Mouse (Mus musculus): ENCODE data around the gene Fam187a. TPM values are rescaled to one million over a fixed set of nuclear protein-coding genes. Genes with fewer than 3 reads are reported as not detected.

Fam187a gene
- not detected in 2 replicates for polyA plus RNA-seq (2016; fragmentation: Nextera tagmentation; extraction: Ambion mirVana)

- H3K4me3 ChIP-seq: no peak within 1 kb of the TSS
- H3K27me3 ChIP-seq (replicated peaks): peaks cover 39% of the 10 kb centered on the region
- H3K36me3 ChIP-seq: no peaks in the 10 kb centered on the region
- H3K4me1 ChIP-seq (replicated peaks): peaks cover 28% of the 10 kb centered on the region
- no peaks in the 10 kb centered on the region for H3K9me3 ChIP-seq (replicated peaks)
- no peak within 1 kb of the TSS for H3K27ac ChIP-seq (ENCODE audit: poor library complexity, severe bottlenecking)
- peak within 1 kb of the TSS; percentile 9; the same call in 1 of the 2 replicates for H3K4me2 ChIP-seq
- no peak within 1 kb of the TSS for H3K9ac ChIP-seq
- ATAC-seq (ENCODE audit: insufficient number of reproducible peaks, low FRiP score): no peak
- WGBS: 49% methylated on average over 10 of the region's 10 CpGs
Observed at GRCm38 (mm10) chr11:102884616-102885219, at the start of gene Fam187a. Gene Fam187a, plus strand, starts transcription at chr11:102885169.

- peaks cover 42% of the 10 kb centered on the region for H3K36me3 ChIP-seq
- no peak within 1 kb of the TSS for H3K4me3 ChIP-seq
- ATAC-seq (ENCODE audit: insufficient number of reproducible peaks, low FRiP score): no peak
- H3K4me1 ChIP-seq (replicated peaks): no peaks in the 10 kb centered on the region
- no peak within 1 kb of the TSS for H3K4me2 ChIP-seq
- H3K9me3 ChIP-seq (replicated peaks): no peaks in the 10 kb centered on the region
- H3K9ac ChIP-seq: no peak within 1 kb of the TSS
- no peaks in the 10 kb centered on the region for H3K27me3 ChIP-seq (replicated peaks)
- H3K27ac ChIP-seq (ENCODE audit: poor library complexity, severe bottlenecking): no peak within 1 kb of the TSS
- 78% methylated on average over 4 of the region's 4 CpGs for WGBS
Observed at GRCm38 (mm10) chr11:102835549-102835948, 49.4 kb upstream of the Fam187a start, which contains the start of gene Higd1b. Gene Higd1b, plus strand, starts transcription at chr11:102835849.

GRCm38 (mm10) chr11:102836146-102836545, 48.8 kb upstream of the Fam187a start:
- H3K27ac ChIP-seq (ENCODE audit: poor library complexity, severe bottlenecking): no peak overlapping the region
- peaks cover 46% of the 10 kb centered on the region for H3K36me3 ChIP-seq
- H3K9ac ChIP-seq: no peak overlapping the region
- H3K4me1 ChIP-seq (replicated peaks): no peaks in the 10 kb centered on the region
- no peaks in the 10 kb centered on the region for H3K27me3 ChIP-seq (replicated peaks)
- H3K4me3 ChIP-seq: no peak overlapping the region
- no peak overlapping the region for H3K4me2 ChIP-seq
- H3K9me3 ChIP-seq (replicated peaks): no peaks in the 10 kb centered on the region
- ATAC-seq (ENCODE audit: insufficient number of reproducible peaks, low FRiP score): no peak
- 79% methylated on average over 9 of the region's 9 CpGs for WGBS

GRCm38 (mm10) chr11:102837385-102837784, 47.6 kb upstream of the Fam187a start:
- Histone ChIP-seq H3K27ac (ENCODE audit: poor library complexity, severe bottlenecking) (no peak overlapping the region), H3K27me3 (replicated peaks) (no peaks in the 10 kb centered on the region)
- 97% methylated on average over 1 of the region's 1 CpGs for WGBS

GRCm38 (mm10) chr11:102838126-102838525, 46.8 kb upstream of the Fam187a start:
- no peaks in the 10 kb centered on the region for H3K27me3 ChIP-seq (replicated peaks)
- WGBS: 91% methylated on average over 2 of the region's 2 CpGs
- H3K27ac ChIP-seq (ENCODE audit: poor library complexity, severe bottlenecking): no peak overlapping the region
- H3K36me3 ChIP-seq: peaks cover 66% of the 10 kb centered on the region
- H3K4me2 ChIP-seq: no peak overlapping the region
- no peaks in the 10 kb centered on the region for H3K9me3 ChIP-seq (replicated peaks)
- H3K4me3 ChIP-seq: no peak overlapping the region
- ATAC-seq (ENCODE audit: insufficient number of reproducible peaks, low FRiP score): no peak
- no peaks in the 10 kb centered on the region for H3K4me1 ChIP-seq (replicated peaks)
- no peak overlapping the region for H3K9ac ChIP-seq

More at GRCm38 (mm10) chr11:102837385-102837784, 47.6 kb upstream of the Fam187a start:
- no peak for ATAC-seq (ENCODE audit: insufficient number of reproducible peaks, low FRiP score)
- Histone ChIP-seq H3K4me2 (no peak overlapping the region), H3K9me3 (replicated peaks) (no peaks in the 10 kb centered on the region), H3K36me3 (peaks cover 59% of the 10 kb centered on the region), H3K4me3 (no peak overlapping the region), H3K9ac (no peak overlapping the region), H3K4me1 (replicated peaks) (no peaks in the 10 kb centered on the region)

GRCm38 (mm10) chr11:102838616-102839150, 46.3 kb upstream of the Fam187a start:
- no peak overlapping the region for H3K9ac ChIP-seq
- H3K4me2 ChIP-seq: no peak overlapping the region
- H3K36me3 ChIP-seq: peaks cover 72% of the 10 kb centered on the region
- ATAC-seq (ENCODE audit: insufficient number of reproducible peaks, low FRiP score): no peak
- H3K27me3 ChIP-seq (replicated peaks): no peaks in the 10 kb centered on the region
- no peak overlapping the region for H3K27ac ChIP-seq (ENCODE audit: poor library complexity, severe bottlenecking)
- no peaks in the 10 kb centered on the region for H3K4me1 ChIP-seq (replicated peaks)
- H3K9me3 ChIP-seq (replicated peaks): no peaks in the 10 kb centered on the region
- H3K4me3 ChIP-seq: no peak overlapping the region
- WGBS: 88% methylated on average over 9 of the region's 9 CpGs

GRCm38 (mm10) chr11:102845926-102846325, 39.0 kb upstream of the Fam187a start:
- Histone ChIP-seq H3K9ac (no peak overlapping the region), H3K9me3 (replicated peaks) (no peaks in the 10 kb centered on the region), H3K27ac (ENCODE audit: poor library complexity, severe bottlenecking) (no peak overlapping the region), H3K4me3 (no peak overlapping the region), H3K4me1 (replicated peaks) (no peaks in the 10 kb centered on the region), H3K4me2 (no peak overlapping the region), H3K27me3 (replicated peaks) (no peaks in the 10 kb centered on the region), H3K36me3 (peaks cover 100% of the 10 kb centered on the region)
- WGBS: 64% methylated on average over 10 of the region's 10 CpGs
- no peak for ATAC-seq (ENCODE audit: insufficient number of reproducible peaks, low FRiP score)

- WGBS: 69% methylated on average over 5 of the region's 5 CpGs
- H3K27me3 ChIP-seq (replicated peaks): no peaks in the 10 kb centered on the region
- H3K4me3 ChIP-seq: no peak overlapping the region
- peaks cover 91% of the 10 kb centered on the region for H3K36me3 ChIP-seq
- no peak overlapping the region for H3K9ac ChIP-seq
- no peaks in the 10 kb centered on the region for H3K9me3 ChIP-seq (replicated peaks)
- H3K27ac ChIP-seq (ENCODE audit: poor library complexity, severe bottlenecking): no peak overlapping the region
- 0 out of 2 replicates have a peak, but pooled peaks have one; percentile 39 for ATAC-seq (ENCODE audit: insufficient number of reproducible peaks, low FRiP score)
- H3K4me2 ChIP-seq: no peak overlapping the region
- no peaks in the 10 kb centered on the region for H3K4me1 ChIP-seq (replicated peaks)
Observed at GRCm38 (mm10) chr11:102851883-102852282, 33.1 kb upstream of the Fam187a start.

- H3K27me3 ChIP-seq (replicated peaks): no peaks in the 10 kb centered on the region
- H3K4me3 ChIP-seq: no peak overlapping the region
- H3K4me2 ChIP-seq: no peak overlapping the region
- no peak overlapping the region for H3K27ac ChIP-seq (ENCODE audit: poor library complexity, severe bottlenecking)
- no peaks in the 10 kb centered on the region for H3K4me1 ChIP-seq (replicated peaks)
- H3K36me3 ChIP-seq: peaks cover 91% of the 10 kb centered on the region
- no peaks in the 10 kb centered on the region for H3K9me3 ChIP-seq (replicated peaks)
- no peak for ATAC-seq (ENCODE audit: insufficient number of reproducible peaks, low FRiP score)
- H3K9ac ChIP-seq: no peak overlapping the region
Observed at GRCm38 (mm10) chr11:102853760-102854159, 31.2 kb upstream of the Fam187a start.

GRCm38 (mm10) chr11:102855941-102856340, 29.0 kb upstream of the Fam187a start:
- 80% methylated on average over 6 of the region's 6 CpGs for WGBS
- peaks cover 91% of the 10 kb centered on the region for H3K36me3 ChIP-seq
- no peak overlapping the region for H3K4me3 ChIP-seq
- no peaks in the 10 kb centered on the region for H3K27me3 ChIP-seq (replicated peaks)
- H3K27ac ChIP-seq (ENCODE audit: poor library complexity, severe bottlenecking): no peak overlapping the region
- no peak for ATAC-seq (ENCODE audit: insufficient number of reproducible peaks, low FRiP score)
- H3K4me1 ChIP-seq (replicated peaks): no peaks in the 10 kb centered on the region
- no peaks in the 10 kb centered on the region for H3K9me3 ChIP-seq (replicated peaks)
- H3K9ac ChIP-seq: no peak overlapping the region
- H3K4me2 ChIP-seq: no peak overlapping the region

- no peak for ATAC-seq (ENCODE audit: insufficient number of reproducible peaks, low FRiP score)
- Histone ChIP-seq H3K27ac (ENCODE audit: poor library complexity, severe bottlenecking) (no peak overlapping the region), H3K36me3 (peaks cover 94% of the 10 kb centered on the region), H3K9me3 (replicated peaks) (no peaks in the 10 kb centered on the region), H3K27me3 (replicated peaks) (no peaks in the 10 kb centered on the region), H3K4me3 (no peak overlapping the region), H3K9ac (no peak overlapping the region), H3K4me2 (no peak overlapping the region), H3K4me1 (replicated peaks) (no peaks in the 10 kb centered on the region)
- 89% methylated on average over 11 of the region's 11 CpGs for WGBS
Observed at GRCm38 (mm10) chr11:102858951-102859350, 26.0 kb upstream of the Fam187a start.

GRCm38 (mm10) chr11:102859933-102860332, 25.0 kb upstream of the Fam187a start:
- Histone ChIP-seq H3K4me2 (no peak overlapping the region), H3K27ac (ENCODE audit: poor library complexity, severe bottlenecking) (no peak overlapping the region), H3K4me3 (no peak overlapping the region), H3K9me3 (replicated peaks) (no peaks in the 10 kb centered on the region), H3K27me3 (replicated peaks) (no peaks in the 10 kb centered on the region), H3K9ac (no peak overlapping the region), H3K36me3 (peaks cover 92% of the 10 kb centered on the region), H3K4me1 (replicated peaks) (no peaks in the 10 kb centered on the region)
- 96% methylated on average over 8 of the region's 8 CpGs for WGBS
- no peak for ATAC-seq (ENCODE audit: insufficient number of reproducible peaks, low FRiP score)
